Mouse (Mus musculus) heart, postnatal 4 days (tissue): ENCODE measurements around the gene Shoc2. TPM values are rescaled to one million over a fixed set of nuclear protein-coding genes. Genes with fewer than 3 reads are reported as not detected.
A peak's percentile ranks its signal among the peaks of the same experiment; 100 is the strongest.
"Not testable (repeated sequence)": the region's sequence is repeated elsewhere in the genome, so short reads cannot be mapped to it uniquely, and the experiment has no call there.

Source experiments
- DNase-seq: peaks from one replicate; pipeline ENCODE4 v3.0.0; 2021
- total RNA-seq, 2 experiments: library from RNA; stranded (reverse); gene quantifications; 2 replicates each; pipeline ENCODE4 v1.2.3; 2021

The Shoc2 gene
- total RNA-seq, 2 experiments from 2014 or later = 37.3 to 39.6 TPM

- no peak for DNase-seq
Measured at GRCm38 (mm10) chr19:53934046-53934445, 10.1 kb upstream of the Shoc2 start.

- DNase-seq = no peak
Measured at GRCm38 (mm10) chr19:53939467-53939866, 4.6 kb upstream of the Shoc2 start.

GRCm38 (mm10) chr19:53941139-53941538, 3.0 kb upstream of the Shoc2 start:
- no peak for DNase-seq

GRCm38 (mm10) chr19:53942342-53942741, 1.8 kb upstream of the Shoc2 start:
- DNase-seq = no peak

- no peak for DNase-seq
Measured at GRCm38 (mm10) chr19:53944786-53945169, 672 bp downstream of the Shoc2 start.

- DNase-seq = peak; percentile 62
Measured at GRCm38 (mm10) chr19:53945171-53946042, 1.3 kb downstream of the Shoc2 start.

GRCm38 (mm10) chr19:53957513-53957912, 13.4 kb downstream of the Shoc2 start:
- DNase-seq = no peak

- no peak for DNase-seq
Measured at GRCm38 (mm10) chr19:53962511-53962910, 18.4 kb downstream of the Shoc2 start.

- DNase-seq = not testable (repeated sequence)
Measured at GRCm38 (mm10) chr19:53964347-53964746, 20.2 kb downstream of the Shoc2 start.

GRCm38 (mm10) chr19:53964910-53965633, 21.0 kb downstream of the Shoc2 start:
- DNase-seq = no peak

- DNase-seq = no peak
Measured at GRCm38 (mm10) chr19:53969226-53969625, 25.1 kb downstream of the Shoc2 start.

GRCm38 (mm10) chr19:53971938-53972337, 27.8 kb downstream of the Shoc2 start:
- no peak for DNase-seq

GRCm38 (mm10) chr19:53973656-53974055, 29.6 kb downstream of the Shoc2 start:
- no peak for DNase-seq

GRCm38 (mm10) chr19:53982041-53982440, 37.9 kb downstream of the Shoc2 start:
- DNase-seq = no peak

GRCm38 (mm10) chr19:53983336-53983735, 39.2 kb downstream of the Shoc2 start:
- peak; percentile 20 for DNase-seq

- DNase-seq = no peak
Measured at GRCm38 (mm10) chr19:53984628-53985027, 40.5 kb downstream of the Shoc2 start.

- DNase-seq = no peak
Measured at GRCm38 (mm10) chr19:53990538-53990937, 46.4 kb downstream of the Shoc2 start.

- DNase-seq = no peak
Measured at GRCm38 (mm10) chr19:53993860-53994259, 49.8 kb downstream of the Shoc2 start.

GRCm38 (mm10) chr19:53994276-53994675, 50.2 kb downstream of the Shoc2 start:
- no peak for DNase-seq

GRCm38 (mm10) chr19:54010973-54011372, 66.9 kb downstream of the Shoc2 start:
- no peak for DNase-seq

GRCm38 (mm10) chr19:54014999-54015398, 70.9 kb downstream of the Shoc2 start:
- no peak for DNase-seq

- DNase-seq = no peak
Measured at GRCm38 (mm10) chr19:54015503-54015902, 71.4 kb downstream of the Shoc2 start.

GRCm38 (mm10) chr19:54035100-54035499, 91.0 kb downstream of the Shoc2 start:
- DNase-seq = no peak

- DNase-seq = no peak
Measured at GRCm38 (mm10) chr19:54039441-54039840, 95.3 kb downstream of the Shoc2 start.
